Mouse (Mus musculus): ENCODE data around the gene Glud1.

DNA sequence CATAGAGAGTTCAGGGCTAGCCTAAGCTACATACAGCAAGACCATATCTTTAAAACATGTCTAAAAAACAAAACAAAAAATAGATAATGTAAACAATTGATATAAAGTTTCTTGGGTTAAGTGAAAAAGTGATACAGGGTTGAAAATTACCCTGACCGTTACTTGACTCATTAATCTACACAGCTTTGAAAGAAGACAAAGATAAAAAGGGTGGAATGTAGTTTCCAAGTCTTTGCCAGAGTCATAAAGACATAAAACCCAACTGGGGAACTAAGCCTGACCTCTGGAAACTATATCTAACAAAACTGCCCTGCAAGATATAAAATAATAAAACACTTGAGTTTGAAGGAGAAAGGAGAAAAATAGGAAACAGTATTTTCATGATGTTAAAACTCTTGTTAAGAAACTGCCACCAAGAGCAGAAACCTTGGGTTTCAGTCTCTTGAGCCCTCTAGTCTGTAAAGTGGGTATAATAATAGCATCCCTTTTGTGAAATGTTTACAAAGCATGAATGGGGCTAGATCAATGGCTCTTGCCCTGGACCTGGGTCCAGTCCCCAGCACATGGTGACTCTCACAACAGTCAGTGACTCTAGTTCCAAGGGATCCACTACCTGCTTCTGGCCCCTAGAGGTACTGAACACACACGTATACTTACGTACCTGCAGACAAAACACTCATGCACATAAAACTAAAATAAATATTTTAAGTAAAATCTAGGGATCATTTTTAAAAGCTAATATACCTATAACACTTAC lies 21.1 kb upstream of the Glud1 start:
- TF ChIP-seq CTCF (conservative IDR thresholded peaks at IDR 0.05; ENCODE audit: insufficient read depth, insufficient read length, low read depth, low read length), result no peak
- no peak for TF ChIP-seq POLR2A (IDR thresholded peaks at IDR 0.05; ENCODE audit: low read depth, low read length)
